Mouse (Mus musculus): ENCODE measurements at regions not wholly inside any gene's neighbourhood (a gene's known extent, or its start where the extent isn't known, plus 50 kb on each side); places are given as distances from the start of the nearest gene placed in this dataset.

DNA sequence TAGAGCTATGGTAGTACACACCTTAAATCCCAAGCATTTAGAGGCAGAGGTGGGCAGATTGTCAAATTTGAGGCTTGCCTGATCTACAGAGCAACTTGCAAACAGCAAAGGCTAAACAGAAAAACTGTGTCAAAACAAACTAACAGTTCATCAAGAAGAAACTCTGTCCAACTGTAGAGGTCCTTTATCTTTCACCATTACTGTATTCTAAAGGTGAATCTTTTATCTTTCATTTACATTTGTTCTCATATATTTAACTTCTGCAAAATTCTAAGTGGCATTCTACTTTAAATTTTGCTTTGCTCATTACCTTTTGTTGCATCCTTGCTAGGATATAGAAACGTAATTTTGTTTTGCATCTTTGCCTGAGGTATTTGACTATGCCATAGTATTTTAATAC lies 967.5 kb upstream of the Cntn5 start:
- no peak for TF ChIP-seq ZNF384 (IDR thresholded peaks at IDR 0.05; ENCODE audit: low read depth, low read length)
- TF ChIP-seq ZC3H11A (IDR thresholded peaks at IDR 0.05; ENCODE audit: borderline replicate concordance, low read depth, low read length) = no peak
- TF ChIP-seq MAFK (IDR thresholded peaks at IDR 0.05; ENCODE audit: insufficient read depth, low read depth, low read length) = no peak
- no peak for TF ChIP-seq HCFC1 (IDR thresholded peaks at IDR 0.05; ENCODE audit: borderline replicate concordance, insufficient read depth, low read length)

Data from ES-E14 (cell line).